Mouse (Mus musculus) embryo, embryonic 11 days (tissue): ENCODE results near the gene 1700029F12Rik.

Experiments used
- DNase-seq: peaks from one replicate; pipeline ENCODE4 v3.0.0-alpha.2; 2015

Gene 1700029F12Rik

DNA sequence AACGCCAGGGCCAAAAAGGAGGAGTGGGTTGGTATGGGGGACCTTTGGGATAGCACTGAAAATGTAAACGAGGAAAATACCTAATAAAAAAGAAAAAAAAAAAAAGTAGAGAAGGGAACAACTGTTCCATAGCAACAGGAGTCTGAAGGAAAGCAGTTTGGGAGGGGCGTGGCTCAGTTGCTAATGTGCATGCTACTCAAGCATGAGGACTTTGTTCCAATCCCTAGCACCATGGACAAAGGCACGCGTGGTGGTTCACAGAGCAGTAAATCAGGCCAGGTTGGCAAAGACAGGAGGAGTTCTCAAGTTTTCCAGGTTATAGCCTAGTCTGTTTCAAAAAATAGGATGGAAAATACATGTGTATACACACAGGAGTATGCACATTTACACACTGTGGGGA lies 14.0 kb downstream of the 1700029F12Rik start:
- DNase-seq = peak; percentile 11

DNA sequence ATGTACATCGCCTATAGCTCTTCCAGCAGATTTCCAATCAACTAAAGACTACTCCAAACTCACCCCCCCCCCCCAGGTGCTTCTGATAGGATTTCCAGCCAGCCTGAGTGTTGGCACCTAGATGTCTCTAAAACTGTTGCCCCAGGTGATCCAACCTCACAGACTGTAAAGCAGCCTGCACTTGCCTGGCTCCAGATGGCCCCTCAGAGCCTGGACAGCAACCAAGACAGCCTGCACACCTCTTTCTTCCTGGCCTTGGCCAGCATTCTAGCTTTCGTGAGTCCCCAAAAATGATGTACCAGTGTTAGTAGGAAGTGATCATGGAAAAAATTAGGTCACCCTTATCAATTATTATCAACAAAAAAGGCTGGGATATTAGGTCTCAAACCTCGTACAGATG lies 16.5 kb downstream of the 1700029F12Rik start:
- DNase-seq = no peak

DNA sequence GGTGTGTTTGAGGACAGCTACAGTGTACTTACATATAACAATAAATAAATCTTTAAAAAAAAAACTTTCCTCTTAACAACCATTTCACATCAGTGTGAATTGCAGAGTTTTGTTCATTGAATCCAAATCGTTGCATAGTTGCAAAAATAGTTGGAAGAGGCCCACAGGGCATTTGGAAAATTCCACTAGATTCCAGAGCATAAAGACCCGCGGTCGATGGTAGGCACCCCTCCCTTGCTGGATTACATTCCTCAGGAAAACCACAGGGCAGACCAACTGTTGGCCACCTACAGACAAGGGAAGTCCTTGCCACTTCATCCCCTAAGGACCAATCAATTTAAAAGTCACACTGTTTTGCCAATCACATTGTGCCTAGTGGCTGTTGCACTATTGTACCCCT lies 19.8 kb downstream of the 1700029F12Rik start:
- DNase-seq = no peak

DNA sequence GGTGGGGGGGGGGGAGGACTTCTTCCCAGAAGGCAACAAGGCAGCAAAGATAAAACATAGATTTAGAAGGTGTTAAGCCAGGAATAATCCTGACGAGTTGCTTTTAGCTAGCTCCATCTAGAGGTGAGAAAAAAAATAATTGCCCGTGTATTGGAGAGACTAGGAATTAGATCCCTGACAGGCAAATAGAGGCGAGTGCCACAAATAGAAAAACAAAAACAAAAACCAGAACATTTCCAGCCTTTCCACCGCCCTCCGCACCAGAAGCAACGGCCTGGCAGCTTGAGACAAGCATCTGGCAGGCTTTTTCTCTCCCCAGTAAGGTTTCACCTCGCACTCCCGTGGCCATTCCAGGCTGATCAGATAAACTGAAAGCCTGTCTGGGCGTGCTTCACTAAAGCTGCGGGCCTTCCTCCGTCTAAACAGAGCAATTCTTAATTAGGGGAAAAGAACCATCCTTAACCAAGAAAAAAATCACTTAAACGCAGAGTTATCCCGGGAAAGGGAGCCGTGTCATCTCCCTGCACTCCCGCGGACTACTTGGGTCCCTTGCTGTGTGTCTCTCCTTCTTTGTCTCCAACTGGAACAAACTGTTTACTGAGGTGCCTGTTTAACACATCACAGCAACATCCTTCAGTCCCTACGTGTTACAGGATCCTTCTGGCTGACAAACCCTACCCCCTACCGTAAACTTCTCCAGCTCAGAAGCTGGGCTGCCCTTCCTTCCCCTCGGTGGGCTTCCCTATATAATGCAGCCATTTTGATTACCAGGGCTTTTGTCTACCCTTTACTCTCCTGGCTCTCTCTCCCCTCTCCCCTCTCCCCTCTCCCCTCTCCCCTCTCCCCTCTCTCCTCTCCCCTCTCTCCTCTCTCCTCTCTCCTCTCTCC lies 25.7 kb downstream of the 1700029F12Rik start:
- peak; percentile 63 for DNase-seq

DNA sequence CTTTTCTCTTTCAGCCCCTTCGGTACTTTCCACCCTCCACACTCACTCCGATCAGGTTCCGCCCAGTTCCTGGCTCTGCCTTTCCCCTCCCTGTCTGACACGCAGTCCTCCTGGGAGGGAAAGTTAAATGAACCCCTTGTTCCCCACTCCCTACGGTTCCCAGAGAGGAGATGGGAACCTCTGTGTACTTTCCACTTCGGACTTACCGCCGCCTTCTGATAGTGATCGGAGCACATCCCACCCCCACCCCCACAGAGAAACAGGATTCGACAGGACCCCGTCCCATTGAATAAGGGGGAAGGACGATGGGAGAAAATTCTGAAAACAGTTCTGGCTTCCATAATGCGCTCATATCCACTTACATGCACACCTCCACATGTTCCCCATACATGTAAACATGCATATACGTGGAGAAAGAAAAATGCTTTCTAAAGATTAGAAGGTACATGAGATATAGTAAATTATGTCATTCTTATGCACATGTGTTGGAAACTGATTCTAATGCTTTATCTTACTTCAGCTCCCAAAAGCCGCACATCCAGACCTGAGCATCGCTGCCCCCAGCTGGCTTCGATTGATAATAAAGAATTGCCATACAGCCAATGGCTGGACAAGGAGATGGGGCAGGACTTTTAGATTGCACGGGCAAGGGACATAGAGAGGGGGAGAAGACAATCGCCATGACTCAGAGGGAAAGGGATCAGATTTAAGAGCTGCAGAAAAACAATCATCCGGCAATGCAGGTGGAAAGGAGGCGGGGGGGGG lies 26.5 kb downstream of the 1700029F12Rik start:
- DNase-seq = peak; percentile 68

DNA sequence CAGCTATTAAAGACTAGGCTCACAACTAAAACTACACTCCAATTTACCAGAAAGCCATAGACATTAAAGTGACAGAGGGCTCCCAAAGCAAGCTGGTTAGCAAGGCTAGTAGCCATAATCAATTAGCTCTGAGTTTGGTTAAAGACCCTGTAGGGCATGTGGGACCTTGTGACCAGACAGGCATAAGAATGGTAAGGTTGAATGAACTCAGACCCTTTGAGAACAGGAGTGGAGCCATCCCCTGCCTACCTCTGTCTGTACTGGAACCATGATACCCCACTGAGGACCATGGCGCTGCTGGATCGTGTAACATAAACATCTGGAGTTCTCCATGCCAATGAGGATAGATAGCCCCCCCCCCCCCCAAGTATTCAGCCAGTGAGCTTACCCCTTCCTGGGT lies 27.4 kb downstream of the 1700029F12Rik start:
- no peak for DNase-seq

DNA sequence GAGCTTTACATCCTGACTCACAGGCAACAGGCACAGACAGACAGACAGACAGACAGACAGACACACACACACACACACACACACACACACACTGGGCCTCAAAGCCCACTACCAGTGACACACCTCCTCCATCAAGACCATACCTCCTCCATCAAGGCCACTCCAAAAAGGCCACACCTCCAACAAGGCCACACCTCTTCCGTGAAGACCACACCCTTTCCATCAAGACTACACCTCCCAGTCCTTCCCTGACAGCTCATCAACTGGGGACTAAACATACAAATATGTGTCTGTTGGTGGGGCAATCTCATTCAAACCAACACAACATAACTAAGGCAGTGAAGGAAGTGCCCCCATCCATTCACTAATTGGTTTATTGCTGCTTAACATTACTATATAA lies 37.1 kb downstream of the 1700029F12Rik start:
- DNase-seq = no peak

DNA sequence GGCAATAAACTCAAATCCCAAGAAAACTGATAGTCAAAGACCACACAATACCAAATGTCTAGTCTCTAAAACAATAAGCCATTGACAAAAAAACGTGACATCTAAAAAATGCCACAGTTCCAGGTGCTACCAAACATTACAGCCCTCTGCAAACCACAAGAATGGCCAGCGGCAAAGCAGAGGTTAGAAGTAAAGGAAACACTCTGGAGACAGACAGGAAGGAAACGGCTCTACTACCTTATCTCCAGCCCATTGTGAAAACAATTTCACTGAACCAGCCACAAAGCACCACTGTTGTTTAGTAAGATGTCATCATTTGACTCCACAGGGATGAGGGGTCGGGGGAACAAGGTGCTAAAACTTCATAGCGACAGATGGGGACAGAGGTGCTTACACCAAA lies 38.9 kb downstream of the 1700029F12Rik start:
- DNase-seq = no peak

DNA sequence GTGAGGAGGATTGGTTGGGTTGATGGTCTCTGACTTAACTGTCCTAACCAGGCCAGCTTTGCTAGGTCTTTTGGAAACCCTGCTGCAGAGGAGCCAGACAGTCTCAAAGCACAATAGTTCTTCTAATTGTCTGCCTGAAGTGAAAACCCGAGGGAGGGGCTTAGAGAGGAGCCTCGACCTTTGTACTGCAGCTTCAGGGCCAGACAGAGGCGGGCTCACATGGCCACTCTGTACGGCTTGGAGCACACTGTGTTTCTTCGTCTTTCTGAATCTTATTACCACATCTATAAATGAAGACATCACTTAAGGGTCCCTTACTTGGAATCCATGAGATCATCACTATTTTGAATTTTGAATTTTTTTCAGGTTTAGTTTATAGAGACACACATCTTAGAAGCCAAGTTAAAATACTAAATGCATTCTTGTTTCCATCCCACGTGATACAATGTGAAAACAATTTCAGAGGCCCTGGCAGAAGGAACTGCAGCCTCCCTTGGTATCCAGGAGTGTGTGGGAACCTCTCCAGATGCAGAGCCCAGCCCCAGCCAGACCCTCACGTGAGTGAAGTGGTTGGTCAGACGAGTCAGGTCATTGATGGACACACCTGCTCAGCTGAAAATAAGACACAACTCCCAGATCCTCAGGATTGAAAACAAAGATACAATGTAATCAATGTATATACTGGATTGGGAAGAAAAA lies 40.7 kb downstream of the 1700029F12Rik start:
- peak; percentile 29 for DNase-seq

DNA sequence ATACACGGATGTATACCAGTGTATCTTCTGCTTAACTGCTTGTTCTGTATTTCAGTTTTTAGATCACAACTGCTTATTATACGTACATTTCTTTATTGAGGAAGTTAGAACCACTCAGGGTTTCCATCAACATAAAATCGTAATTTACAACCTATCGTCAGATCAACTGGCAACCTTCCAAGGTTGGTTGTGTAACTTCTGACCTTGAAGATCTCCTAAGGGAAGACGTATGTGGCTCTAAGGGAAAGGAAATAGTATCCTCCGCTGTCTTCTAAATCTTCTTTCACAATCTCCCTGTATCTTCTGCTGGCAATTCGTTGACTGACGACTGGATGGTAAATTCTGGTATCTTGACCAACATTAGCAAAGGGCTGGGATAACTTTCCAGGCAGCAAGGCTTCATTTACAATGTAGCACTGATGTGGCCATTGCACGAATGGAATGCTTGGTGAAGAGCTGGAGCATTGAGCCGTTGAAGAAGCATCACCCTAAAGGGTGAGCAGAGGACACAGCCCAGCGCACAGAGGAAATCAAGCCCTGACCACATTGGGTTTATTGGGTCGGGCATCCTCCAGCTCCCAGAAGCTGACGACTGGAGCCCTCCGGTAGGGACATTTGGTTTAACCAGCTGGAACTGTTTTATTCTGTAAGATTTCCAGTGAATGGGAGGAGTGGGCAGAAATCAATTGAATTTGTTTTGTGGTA lies 43.4 kb downstream of the 1700029F12Rik start:
- DNase-seq = no peak

DNA sequence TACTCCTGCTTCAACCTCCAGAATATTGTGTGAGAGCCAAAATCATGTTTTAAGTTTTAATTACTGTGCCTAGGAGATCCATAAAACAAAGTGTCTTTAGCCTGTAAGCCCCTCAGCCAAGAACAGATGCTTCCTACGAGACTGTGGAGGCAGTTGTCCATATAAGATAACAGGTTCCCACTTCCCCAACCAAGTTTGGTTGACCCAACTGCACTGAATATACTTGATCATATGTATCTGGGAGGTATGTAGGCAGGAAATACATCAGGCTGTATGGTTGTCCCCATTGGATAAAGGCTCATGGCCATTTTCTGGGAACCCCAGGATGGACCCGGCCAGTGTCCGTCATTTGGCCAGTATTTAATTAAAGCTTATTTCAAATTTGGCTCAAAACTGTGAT lies 44.1 kb downstream of the 1700029F12Rik start:
- DNase-seq = no peak

DNA sequence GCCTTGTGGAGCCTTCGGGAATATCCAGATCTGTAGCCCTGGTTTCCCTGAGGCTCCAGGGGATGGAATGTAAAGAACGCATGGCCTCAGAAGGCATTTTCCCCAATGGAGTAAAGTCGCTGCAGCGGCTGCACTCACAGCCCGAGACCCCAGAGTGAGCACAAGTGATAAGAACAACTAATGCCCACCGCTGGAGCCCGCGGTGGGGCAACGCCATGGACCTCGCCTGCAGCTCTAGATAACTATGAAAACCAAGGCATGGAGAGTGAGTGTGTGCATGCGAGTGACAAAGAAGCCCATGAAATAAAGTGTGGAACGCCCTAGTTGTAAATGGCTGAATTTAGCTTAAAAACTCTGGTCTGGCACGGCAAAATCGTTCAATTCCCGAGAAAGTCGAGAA lies 45.0 kb downstream of the 1700029F12Rik start:
- no peak for DNase-seq

DNA sequence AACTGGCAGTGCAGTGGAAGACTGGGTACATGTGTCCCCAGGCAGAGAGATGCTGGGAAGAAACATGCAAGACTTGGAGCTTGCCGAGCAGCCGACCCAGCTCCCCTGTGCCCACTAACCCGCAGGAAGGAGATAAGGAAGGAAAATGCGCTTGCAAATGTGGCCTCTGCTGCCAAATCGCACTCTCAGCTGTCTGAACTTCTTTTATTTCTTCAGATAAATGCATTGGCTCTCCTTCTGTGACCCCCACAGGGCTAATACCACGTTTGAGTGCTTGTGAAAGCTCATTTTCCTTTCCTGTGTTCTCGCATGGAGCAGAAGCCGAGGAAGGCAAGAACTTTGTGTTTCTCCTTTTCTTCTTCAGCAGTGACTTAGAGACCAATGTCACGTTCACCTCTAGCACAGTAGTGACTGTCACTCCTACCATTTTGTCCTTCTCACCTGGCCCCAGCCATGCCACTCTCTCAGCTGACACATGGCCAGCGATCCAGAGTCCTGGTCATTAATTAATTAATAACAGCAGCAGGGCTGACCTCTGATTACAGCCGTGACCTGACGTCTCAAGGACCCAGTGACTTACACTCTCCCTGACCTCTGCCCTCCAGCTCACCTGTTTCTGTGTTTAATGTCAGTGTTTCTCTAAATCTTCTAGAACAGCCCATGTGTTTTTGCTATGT lies 48.4 kb downstream of the 1700029F12Rik start:
- no peak for DNase-seq

DNA sequence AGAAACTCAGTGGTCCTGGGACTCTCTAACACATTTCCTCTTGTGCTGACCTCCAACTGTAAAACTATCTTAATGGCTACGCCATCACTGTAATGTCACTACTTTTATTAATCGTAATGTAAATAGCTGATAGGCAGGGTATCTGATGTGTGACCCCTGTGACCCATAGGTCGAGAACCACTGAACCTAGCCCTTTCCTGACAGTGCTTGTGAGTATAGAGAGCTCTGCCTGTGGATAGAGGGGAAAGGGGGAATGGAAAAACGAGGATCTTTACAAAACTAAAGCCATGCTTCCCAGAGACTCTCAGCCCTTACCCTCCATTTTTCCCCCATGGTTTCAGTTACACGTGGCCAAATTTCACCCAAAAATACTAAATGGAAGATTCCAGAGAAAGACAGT lies 49.5 kb downstream of the 1700029F12Rik start:
- DNase-seq = no peak

DNA sequence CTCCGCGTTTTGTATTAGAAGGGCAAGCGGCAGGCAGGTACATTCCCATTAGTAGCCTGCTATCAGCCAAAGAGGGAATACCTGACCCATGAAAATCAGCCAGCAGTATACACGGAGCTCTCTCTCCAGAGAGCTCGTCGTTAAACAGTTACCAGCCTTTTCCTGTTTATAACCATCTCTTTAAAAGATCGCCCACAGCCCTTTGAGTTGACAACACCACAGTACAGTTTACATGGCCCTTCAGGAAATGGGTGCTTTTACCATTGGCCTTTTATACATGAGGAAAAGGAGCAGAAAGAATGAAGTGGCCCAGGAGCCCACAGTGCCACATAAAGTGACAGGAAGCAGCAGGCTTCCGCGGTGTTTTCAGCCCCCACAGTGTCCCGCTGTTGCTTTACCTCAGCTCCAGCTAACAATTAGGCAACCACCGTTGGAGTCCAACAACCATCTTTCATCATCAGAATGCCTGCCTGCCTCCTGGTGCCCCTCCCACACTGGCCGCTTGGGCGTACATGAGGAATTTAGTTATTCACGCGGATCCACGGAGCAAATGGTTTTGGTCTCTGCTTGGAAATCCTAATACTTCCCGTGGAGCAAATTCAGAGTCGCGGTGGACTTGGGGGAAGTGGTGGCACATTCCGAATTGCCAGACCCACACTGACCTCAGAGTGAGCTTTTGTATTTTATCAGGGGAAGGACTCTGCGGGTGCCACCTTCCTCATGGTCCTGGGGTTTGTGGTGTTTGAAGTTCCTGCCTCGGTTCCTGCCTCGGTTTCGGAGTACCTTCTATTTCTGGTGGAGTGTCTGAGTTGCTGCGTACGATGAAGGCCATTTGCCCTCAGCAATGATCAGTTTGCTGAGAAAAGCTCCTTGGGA lies 50.7 kb downstream of the 1700029F12Rik start:
- DNase-seq = peak; percentile 20

DNA sequence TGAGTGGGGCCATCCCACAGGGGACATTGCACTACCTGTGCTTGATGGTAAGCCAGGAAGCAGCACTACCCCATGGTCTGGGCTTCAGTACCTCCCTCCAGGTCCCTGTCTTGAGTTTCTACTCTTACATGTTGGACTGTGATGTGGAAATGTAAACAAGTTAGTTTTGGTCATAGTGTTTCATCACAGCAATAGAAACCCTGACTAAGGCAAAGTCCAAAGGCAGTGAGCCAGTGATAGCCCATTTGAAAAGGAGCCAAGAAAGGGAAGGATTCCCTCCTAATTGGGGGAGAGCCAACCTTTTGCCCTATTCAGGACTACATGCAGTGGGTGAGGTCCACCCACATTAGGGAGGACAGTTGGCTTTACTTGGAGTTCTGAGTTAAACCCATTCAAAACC lies 53.6 kb downstream of the 1700029F12Rik start:
- no peak for DNase-seq

DNA sequence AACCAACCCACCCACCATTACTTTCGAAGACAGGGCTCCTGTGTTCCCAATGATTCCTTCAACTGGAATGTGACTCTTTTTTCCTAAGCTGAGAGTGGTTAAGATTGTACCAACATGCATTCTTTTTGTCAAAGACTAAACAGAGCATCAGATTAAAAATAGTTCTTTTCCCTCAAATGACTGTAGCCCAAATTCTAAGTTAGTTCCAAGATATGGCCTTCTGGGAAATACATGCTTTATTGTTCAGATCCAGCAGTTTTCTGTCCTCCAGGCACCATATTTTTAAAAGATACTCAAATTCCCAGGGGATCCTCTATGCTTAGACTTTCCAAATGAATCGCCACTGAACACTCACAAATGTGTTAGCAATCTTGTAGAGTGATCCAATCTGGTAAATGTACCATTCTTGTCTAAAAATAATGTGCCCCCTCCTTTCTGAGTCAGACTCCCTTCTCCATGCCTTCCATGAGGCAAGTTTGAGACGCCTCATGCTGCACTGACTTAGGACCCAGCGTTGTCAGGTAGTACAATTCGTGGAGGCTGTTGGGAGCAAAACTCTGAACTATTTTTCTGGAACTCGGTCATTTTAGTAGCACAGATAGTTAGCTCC lies 57.1 kb downstream of the 1700029F12Rik start:
- no peak for DNase-seq

DNA sequence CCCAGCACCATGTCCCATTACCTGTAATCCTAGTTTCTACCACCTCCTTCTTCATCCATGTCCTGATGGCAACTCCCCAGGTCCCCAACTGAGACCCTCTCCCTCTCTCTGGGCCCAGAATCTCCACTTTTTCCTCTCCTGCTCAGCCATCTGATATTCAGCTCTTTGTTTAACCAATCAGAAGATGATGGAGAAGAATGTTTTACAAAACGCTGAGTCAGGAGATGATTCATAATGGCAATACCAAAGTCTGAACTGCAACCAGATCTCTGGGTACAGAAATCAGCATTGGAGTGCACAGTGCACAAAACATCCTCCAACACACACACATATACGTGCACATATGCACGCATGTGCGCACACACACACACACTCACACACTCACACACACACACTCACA lies 60.8 kb downstream of the 1700029F12Rik start:
- no peak for DNase-seq
